Mouse (Mus musculus) MN1 (cell line): ENCODE data around the gene Ngef.

Experiments used
- DNase-seq: peaks from one replicate; pipeline ENCODE4 v3.0.0-alpha.2; 2016; ENCODE audit warnings: low spot score

Gene Ngef

DNA sequence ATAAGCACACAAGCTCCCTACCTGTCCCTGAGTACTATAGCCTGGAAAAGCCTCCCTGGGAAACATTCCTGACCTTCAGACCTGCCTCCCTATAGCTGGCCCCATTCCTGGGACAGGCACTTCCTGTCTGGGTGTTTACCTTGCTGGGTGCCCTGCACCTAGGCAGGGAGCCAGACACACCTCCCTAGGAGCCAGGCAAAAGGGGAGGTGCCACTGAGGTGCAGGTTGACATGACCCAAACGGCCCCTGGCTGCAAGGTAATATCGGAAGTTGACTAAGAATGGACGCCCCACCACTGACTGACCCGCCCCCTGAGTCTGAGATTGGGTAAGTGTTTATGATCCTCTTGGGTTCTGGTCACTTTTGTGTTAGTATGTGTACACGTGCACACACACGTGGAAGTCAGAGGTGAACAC is at the start of gene Ngef:
Ngef (minus strand) TSS at position 71 of the 416 bp plus-strand sequence.
- DNase-seq = no peak

DNA sequence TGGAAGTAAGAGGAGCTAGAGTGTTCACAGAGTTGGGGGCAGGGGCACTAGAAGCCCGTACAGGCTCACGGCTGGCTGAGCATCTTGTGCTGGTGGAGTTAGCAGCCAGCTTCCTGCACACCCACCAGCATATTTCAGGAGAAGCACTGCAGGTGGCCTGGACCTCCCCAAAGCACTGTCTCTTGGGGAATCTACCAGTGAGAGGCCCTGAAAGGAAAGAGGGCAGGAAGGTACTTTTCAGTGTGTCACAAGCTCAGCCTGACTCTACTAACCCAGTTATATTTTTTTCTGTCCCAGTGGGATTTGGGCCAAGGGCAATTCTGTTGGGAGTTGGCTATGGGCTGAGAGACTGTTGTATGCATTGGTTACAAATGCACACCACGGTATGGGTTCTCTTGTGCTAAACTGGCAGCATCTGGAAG is 48.2 kb upstream of the Ngef start:
- no peak for DNase-seq

DNA sequence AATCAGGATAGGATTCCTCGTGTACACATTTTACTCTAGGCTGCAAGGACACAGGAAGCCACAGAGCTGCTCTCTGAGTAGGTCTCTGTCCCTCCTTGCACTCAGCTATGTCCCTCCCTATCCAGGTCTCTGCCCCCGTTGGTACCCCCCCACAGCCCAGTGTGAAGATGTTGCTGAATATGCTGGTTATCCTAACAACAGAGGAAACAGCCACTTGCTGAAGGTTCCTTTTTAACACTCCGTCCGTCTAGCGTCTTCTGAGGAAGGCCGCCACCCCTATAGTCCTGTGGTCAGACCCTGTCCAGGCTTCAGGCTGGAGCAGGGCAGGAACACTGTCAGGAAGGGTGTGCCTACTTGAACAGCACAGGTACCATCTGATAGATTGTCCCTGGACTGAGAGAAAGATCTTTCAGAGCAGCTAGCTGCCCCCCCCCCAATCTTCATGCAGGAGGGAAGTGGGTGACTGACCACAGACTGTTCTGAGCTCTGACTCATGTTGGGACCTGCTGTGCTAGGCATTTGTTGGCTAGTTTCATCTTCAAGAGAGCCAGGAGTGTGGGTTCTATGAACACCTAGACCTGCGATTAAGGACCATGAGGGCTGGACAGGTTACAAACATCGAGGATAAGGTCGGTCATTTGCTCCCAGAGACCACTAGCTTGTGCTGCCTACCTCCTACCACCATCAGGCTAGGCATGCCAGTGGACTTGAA is 47.6 kb upstream of the Ngef start:
- no peak for DNase-seq

DNA sequence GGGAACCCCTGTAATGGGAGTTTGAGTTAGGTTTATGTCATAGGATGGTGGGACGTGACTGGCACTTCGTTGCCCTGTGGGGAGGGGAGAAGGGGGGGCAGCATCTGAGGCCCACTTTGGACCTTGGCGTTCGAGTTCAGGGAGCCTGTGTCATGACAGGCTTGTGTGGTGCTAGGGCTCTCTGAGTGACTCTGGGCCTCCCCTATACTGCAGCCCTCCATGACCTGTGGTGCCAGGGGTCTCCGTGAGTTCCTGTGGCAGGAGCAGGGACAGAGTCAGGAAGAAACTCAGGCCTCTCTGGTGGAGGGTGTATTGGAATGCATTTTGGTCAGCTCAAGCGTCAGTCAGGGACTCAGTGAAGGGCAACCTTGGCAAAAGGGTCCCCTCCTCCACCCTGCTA is 47.0 kb upstream of the Ngef start:
- no peak for DNase-seq

DNA sequence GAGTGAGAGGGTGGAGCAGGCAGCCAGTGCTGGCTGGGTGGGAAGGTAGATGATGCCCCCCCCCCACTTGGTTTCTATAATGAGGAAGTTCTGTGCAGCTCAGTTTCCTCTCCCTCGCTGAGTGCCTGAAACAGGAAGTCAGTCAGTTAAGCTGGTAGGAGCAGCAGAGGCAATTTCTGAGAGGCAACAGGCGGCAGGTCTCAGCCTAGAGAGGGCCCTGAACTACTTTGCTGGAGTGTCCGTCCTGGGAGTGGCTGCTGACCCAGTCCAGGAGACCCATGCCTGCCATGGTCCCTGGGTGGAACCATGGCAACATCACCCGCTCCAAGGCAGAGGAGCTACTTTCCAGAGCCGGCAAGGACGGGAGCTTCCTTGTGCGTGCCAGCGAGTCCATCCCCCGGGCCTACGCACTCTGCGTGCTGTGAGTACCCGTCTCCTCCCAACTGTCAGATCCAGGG is 46.6 kb upstream of the Ngef start, which contains the start of gene Inpp5d:
Inpp5d (plus strand) TSS at position 102 of the 458 bp plus-strand sequence.
- DNase-seq = no peak

DNA sequence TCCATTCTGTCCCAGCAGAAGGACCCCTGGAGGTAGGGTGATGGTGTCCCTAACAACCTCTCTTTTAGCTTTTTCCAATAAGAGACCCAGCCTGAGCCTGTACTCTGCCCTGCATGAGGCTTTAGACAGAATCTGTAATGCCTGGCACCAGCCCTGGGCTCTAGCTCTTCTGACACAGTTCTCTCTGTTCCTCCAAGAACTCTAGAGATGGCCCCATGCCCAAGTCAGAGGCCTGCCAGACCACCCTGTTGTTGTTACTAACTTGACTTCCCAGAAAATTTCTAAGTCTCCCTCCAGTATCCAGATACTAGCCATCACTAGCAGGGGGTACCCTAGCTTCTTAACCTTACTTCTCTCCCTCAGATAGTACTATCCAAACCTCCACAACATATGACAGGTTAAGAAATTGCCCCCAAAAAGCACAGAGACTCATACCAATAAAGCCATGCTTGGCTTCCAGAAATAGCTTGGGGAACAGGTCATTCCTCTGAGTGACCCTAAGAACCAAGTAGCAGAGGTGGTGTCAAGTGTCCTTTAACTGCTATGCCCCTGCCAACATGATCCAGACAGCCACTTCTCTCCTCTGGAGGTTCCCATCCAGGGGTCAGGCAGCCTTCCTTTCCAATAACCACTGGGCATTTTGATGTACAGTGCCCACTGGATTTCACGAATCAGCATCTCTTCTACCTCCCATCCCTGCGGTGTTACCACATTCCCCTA is 41.1 kb upstream of the Ngef start:
- DNase-seq = no peak

DNA sequence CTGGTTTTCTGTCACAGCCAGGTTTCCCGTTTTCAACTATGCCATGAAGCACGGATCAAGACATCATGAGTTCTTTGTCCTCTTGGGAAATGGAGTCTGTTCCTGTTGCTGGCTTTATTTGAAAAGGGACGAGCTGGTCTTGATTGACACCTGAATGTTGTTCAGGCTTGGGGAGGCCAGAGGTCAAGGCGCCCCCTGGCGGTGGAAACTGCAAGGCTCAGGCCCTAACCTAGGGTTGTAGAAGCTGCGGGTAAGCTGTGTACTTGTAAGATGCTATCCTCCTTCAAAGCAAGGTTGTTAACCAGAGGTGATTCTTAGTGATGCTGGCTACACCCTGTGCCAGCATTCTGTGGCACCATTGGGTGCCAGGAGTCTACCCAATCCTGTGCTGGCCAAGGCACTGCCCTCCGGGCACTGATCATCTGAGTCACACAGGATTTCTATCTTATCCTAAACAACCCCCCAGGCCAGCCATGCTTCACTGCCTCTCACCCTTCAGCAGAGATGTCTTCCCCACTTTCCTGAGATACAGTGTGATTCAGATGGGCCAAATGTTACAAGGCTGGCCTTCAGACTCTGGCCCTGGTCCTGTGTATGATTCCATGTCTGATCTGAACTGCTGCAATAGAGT is 34.9 kb upstream of the Ngef start:
- DNase-seq = no peak

DNA sequence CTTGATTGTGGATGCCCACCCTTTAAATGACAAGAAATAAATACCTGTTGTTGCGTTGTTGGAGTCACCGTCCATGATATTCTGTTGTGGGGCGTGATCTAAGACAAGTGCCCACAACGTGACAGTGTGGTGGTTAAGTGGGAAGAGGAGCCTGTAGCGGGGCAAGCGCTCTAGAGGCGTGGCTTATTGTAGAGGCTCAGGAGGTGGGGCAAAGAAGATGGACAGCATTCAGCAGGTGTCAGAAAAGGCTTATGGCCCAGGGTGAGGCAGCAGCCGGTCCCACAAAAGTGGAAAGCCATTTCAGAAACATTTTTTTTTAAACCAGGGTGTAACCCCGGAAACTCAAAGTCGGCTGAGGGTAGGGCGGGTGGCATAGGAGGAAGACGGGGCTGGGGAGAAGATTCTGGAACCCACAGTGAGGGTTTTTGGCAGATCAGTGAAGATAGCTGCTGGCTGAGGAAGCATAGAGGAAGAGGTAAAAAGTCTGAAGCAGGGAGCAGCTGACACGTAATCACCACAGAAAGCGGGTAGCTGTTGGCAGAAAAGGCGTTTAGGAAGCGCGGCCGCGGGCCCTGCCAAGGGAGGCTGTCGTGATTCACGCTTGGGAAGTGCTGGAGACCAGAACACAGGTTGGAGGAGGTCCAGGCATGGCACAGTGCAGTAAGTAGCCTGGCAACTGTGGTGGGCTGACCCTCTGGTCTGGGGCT is 33.9 kb upstream of the Ngef start:
- no peak for DNase-seq

DNA sequence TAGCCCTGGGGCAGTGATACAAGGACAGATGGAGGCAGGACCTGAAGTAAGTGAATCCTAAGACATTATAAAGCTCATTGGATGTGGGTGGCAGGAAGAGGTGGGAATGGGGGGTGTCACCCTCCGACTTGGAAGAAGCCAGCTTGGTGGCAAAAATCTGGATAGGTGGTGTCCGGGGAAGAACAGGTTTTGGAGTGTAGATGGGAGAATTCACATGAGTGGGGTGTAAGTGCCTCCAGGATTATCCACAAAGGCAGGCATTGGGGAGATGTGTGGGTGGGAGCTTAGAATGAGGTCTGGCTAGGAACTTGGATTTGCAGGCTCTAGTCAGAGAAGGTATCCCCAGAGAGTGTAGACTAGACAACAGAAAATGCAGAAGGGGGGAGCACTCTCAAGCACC is 31.6 kb upstream of the Ngef start:
- no peak for DNase-seq

DNA sequence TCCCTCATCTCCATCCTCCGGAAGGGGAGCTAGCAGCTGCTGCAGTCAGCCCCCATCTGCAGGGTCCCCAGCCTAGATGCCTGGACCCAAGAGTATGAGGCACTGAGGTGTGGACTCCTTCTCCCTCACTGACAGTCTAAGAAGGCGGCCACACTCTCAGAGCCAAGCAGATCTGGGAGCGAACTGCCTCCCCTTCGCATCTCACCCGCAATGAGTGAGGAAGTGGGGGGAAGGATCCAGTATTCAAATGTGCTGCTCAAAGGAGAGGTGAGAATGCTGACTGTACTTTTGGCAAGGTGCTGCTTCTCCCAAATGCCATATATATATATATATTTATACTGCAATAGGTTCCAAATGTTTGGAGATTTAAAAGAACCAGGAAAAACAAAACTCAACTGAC is 29.7 kb upstream of the Ngef start:
- DNase-seq = no peak

DNA sequence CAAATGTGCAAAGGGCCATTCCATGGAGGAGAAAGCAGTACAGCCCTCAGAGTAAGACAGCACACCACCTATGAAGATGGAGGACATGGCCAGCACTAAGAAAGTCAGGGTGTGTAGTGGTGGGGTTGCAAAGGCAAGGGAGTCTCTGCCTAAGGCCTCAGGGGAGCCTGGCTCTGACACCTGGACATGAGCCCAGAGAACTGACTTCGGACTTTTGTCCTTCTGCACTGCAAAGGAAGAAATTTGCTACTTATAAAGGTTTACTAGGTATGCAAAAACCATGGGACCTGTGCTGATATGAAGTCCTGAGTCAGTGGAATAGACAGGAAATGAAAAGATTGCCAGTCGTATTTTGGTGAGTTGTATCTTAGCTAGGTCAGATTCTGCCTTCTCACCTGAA is 28.1 kb upstream of the Ngef start:
- no peak for DNase-seq

DNA sequence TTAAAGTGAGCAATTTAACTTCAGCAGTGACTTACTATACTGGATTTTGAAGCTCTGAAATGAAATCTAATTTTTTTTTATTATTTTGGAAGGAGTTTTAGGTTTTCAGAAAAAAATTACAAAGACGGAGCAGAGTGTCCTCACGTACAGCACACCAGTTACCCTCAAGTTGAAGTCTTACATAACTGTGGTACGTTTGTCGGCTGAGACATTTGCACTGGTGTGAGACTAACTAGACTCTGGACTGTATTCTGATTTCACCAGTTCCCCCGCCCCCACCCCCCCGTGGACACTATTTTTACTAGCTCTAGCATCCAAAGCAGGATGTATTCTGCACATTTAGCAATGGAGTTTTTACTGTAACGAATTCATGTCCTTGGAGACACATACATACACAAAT is 26.9 kb upstream of the Ngef start:
- DNase-seq = no peak

DNA sequence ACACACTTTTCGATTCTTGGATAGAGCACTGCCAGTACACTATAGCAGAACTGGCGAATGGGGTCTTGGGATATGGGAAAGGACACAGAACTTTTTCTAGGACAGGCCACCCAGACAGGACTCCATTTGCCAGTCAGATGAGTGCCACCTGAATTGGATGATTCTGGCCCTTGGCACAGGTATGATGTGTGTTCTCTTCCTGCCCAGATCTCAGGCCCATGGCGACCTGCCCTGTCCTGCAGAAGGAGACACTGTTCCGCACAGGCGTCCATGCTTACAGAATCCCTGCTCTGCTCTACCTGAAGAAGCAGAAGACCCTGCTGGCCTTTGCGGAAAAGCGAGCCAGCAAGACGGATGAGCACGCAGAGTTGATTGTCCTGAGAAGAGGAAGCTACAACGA is 21.0 kb upstream of the Ngef start:
- DNase-seq = no peak

DNA sequence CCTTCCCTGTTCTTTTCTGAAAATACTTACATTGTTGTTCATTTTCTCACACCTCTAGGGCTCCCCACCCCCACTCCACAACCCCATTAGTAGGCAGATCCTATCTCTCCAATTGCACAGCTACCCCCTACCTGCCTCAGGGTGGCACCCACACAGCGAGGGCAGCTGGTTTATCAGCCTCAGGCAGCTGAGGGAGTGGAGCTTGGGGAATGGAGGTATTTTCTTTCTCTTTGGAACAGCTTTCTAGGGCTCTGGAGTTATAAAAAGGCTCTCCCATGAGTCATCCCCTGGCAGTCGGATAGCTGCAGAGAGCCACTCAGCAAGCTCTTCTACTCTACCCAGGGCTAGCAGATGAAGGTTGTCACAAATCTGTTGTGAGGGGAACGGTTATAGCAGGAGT is 20.6 kb upstream of the Ngef start:
- no peak for DNase-seq

DNA sequence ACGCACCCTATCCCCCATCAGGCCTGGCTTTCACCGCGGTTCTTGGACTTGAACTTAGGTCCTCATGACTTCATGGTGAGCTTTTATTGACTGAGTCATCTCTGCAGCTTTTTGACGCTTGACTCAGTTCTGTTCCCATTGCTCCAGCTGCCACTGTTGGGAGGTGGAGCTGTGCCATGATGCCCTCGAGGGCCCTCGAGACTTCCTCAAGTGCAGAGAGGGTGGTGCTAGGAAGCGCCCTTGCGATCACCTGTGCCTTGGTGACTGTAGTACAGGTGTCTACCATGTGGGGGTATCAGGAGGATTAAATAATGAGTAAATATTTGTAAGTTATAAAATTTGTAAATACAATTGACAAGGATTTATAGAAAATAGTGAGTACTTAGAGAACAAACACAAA is 16.3 kb upstream of the Ngef start:
- no peak for DNase-seq

DNA sequence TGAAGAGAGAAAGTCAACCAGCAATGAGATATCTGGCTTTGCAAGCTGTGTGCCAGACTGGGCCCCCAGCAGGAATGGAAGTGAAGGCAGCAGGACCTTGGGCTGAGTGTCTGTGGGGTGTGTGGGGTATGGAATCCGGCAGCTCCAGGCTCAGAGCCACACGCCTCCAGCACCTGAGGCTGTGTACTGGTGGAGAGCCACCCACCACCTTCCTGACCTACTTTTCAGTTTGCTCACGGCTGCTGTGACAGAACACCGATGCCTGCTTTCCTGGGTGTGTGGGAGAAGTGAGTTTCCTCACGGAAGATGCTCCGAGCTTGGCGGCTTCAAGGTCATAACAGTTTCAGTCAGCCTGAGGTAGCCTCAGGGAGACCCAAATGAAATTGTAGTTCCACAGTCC is 15.5 kb upstream of the Ngef start:
- DNase-seq = no peak

DNA sequence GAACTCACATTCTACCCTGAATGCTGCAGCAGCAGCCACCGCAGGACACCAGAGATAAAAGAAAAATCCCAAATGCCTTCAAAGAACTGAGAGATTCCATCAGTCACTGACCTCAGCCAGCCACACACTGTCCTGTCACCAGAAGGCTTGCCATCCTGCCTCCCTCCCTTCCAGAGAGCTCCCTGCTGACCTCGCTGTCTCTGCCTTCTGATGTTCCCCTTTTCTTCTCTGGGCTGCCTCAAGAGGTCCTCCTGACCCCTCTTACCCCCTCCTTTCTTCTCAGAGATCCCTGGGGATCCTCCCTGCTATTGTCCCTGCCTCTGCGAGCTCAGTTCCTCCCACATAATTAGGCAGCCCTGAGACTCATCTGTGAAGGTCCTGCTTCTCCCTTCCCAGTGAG is 7.2 kb upstream of the Ngef start:
- no peak for DNase-seq

DNA sequence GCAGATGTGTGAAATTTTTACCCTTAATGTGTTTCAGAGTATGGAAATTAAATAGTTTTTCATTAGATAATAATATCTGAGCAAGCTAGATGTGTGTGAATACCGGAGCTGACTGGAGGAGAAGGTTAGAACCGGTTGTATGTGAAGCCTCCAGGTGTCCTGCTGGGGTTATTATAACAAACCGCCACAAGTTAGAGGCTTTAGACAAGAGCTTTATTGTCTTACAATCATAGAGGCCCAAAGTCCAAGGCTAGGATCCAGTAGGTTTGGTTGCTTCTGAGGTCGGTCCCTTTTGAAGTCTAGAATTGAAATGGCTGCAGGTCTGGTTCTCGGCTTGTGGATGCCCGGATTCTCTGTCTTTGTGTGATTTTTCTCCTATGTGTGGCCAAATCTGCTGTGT is 5.3 kb upstream of the Ngef start:
- no peak for DNase-seq

DNA sequence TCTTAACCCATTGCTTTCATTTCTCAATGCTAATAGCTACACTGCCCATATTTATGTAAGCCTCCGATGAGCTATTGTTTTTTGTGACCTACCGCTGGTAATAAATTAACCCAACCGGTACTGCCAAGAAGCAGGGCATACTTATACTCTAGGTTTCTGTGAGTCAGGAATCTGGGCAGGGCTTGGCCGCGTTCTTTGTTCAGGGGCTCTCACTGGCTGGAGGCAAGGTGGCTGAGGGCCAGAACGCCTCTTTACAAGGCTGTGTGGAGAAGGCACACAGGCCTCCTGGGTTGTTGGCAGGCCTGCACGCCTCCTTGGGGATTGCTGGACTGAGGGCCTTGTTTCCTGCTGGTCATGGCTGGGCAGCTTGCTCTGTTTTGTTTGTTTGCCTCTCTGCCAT is 1.1 kb upstream of the Ngef start:
- DNase-seq = no peak

DNA sequence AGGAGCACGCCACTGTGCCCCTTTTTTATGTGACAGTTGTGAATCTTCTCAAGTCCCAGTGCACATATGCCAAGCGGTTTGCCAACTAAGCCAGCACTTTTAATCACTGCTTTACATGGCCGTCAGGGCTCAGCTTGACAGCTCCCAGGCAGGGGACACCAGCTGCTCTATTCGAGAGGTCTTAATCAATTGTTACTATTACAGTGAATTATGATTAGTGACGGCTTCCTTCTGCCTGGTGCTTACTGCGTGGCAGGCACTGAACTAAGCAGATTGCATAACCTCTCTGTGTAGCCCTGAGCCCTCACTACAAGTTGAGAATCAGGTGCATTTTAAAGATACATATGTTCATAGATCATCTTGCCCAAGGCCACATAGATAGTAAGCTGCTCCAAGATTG is 683 bp upstream of the Ngef start:
- DNase-seq = no peak

DNA sequence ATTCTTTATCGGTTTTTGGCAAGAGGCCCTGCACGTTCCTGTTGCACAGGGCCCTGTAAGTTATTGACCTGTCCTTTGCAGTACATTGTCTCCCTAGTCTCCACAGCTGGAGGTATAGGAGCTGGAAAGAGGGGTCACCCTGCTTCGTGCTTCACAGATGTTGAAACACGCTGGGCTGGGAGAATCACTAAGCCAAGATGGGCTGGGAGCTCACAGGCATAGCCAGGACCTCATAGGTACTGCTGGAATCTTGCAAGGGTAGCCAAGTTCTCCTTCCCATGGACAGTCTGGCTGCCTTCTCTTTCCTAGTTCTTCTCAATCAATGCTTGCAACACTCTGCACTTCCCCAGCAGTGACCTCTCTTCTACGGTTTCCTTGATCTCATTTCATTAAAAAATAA is 409 bp downstream of the Ngef start:
- DNase-seq = no peak

DNA sequence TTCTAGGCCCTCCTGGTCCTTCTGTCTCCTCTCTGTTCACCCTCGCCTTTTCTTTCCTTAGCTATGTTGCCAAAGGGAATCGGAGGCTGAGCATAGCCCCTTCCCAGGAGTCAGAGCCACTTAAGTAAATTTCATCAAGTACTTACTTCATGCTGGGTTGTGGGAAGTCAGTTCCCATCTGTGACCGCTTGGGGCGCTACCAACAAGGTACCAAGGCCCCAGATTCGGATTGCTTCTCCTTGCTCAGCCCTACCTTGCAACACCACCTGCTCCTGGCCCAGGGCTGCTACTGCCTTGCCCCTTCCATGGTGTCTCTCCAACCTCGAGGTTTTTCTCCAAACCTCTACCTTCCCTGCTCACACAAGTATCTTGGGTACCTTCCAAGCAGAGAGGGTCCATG is 5.3 kb downstream of the Ngef start:
- DNase-seq = no peak

DNA sequence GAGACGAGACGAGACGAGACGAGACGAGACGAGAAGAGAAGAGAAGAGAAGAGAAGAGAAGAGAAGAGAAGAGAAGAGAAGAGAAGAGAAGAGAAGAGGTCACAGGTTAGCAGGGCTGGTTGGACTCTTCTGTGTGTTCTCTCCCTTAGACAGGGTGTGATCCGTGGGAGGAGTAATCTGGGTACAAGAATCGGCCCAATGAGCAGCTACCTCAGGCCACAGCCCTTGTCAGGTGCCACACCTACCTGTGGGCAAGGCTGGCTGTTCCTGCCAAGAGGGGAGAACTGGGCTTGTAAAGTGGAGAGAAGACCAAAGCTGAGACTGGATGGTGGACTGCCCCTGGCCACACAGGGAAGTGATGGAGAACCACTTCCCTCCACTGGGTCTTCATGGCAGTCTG is 7.9 kb downstream of the Ngef start:
- DNase-seq = no peak
